Mouse (Mus musculus): ENCODE measurements at regions not wholly inside any gene's neighbourhood (a gene's known extent, or its start where the extent isn't known, plus 50 kb on each side); places are given as distances from the start of the nearest gene placed in this dataset.
A peak's percentile ranks its signal among the peaks of the same experiment; 100 is the strongest.

DNA sequence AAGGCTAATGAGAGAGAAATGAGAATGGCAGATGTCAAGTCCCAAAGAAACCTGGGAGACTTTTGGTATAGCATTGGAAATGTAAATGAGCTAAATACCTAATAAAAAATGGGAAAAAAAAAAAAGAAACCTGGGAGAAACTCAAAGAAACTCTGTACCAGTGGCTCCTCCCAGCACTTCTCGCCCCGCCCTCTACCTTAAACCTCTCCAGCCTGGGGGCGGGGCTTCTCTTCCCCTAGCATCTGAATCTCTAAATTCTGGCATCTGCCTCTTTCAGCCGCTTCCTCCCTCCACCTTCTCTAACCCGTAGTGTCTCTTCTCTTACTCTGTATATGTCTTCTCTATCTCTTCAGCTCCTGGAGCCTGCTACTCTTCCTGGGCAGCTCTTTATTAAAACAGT is 53.2 kb downstream of the Gpr6 start:
- 53% methylated on average over 5 of the region's 5 CpGs for WGBS
- no peak for ATAC-seq (ENCODE audit: low read depth)
- no peaks in the 10 kb centered on the region for H3K27me3 ChIP-seq (replicated peaks; ENCODE audit: control insufficient read depth, insufficient read depth, low read length)

GRCm38 (mm10) chr10:41016547-41016946 is 55.5 kb downstream of the Gpr6 start:
- no peak overlapping the region for H3K9ac ChIP-seq (ENCODE audit: low read depth, low read length)
- no peak overlapping the region for H3K27ac ChIP-seq (replicated peaks; ENCODE audit: low read depth, low read length)
- no peaks in the 10 kb centered on the region for H3K36me3 ChIP-seq (ENCODE audit: control insufficient read depth, insufficient read depth, low read length)
- no peak for ATAC-seq (ENCODE audit: low read depth)
- no peaks in the 10 kb centered on the region for H3K27me3 ChIP-seq (replicated peaks; ENCODE audit: control insufficient read depth, insufficient read depth, low read length)
- H3K4me1 ChIP-seq (ENCODE audit: control insufficient read depth, insufficient read depth, low read length): no peaks in the 10 kb centered on the region
- 39% methylated on average over 7 of the region's 7 CpGs for WGBS
- no peak overlapping the region for H3K4me3 ChIP-seq (ENCODE audit: low read depth, low read length)
- no peak overlapping the region for H3K4me2 ChIP-seq (ENCODE audit: low read depth, low read length)
- H3K9me3 ChIP-seq (ENCODE audit: control insufficient read depth, low read length): no peaks in the 10 kb centered on the region
- no peak for DNase-seq (ENCODE audit: low spot score)

More for the DNA sequence above, 53.2 kb downstream of the Gpr6 start:
- H3K9me3 ChIP-seq (ENCODE audit: control insufficient read depth, low read length): no peaks in the 10 kb centered on the region
- no peak for DNase-seq (ENCODE audit: low spot score)
- no peaks in the 10 kb centered on the region for H3K36me3 ChIP-seq (ENCODE audit: control insufficient read depth, insufficient read depth, low read length)
- H3K4me2 ChIP-seq (ENCODE audit: low read depth, low read length): no peak overlapping the region
- H3K9ac ChIP-seq (ENCODE audit: low read depth, low read length): no peak overlapping the region
- H3K27ac ChIP-seq (replicated peaks; ENCODE audit: low read depth, low read length): no peak overlapping the region
- H3K4me1 ChIP-seq (ENCODE audit: control insufficient read depth, insufficient read depth, low read length): no peaks in the 10 kb centered on the region
- H3K4me3 ChIP-seq (ENCODE audit: low read depth, low read length): no peak overlapping the region

DNA sequence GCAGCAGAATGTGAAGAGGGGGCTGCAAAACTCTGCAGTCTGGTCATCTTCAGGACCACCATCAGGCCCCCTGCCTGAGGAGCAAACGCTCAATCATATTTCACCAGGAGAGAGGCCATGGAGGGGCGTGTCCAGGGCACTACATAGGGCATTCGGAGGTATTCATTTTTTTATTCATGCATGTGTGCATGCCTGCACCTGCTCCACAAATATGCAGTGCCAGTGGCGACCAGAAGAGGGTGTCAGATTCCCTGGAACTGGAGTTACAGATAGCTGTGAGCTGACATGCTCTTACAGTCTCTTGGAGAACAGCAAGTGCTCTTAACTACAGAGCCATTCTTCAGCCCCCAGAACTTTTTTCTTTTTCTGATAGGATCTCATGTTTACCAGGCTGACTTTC is 56.4 kb downstream of the Gpr6 start:
- H3K36me3 ChIP-seq (ENCODE audit: control insufficient read depth, insufficient read depth, low read length): no peaks in the 10 kb centered on the region
- no peaks in the 10 kb centered on the region for H3K27me3 ChIP-seq (replicated peaks; ENCODE audit: control insufficient read depth, insufficient read depth, low read length)
- ATAC-seq (ENCODE audit: low read depth) (no peak), DNase-seq (ENCODE audit: low spot score) (peak; percentile 47)
- H3K4me3 ChIP-seq (ENCODE audit: low read depth, low read length): no peak overlapping the region
- H3K4me2 ChIP-seq (ENCODE audit: low read depth, low read length): no peak overlapping the region
- H3K9ac ChIP-seq (ENCODE audit: low read depth, low read length): no peak overlapping the region
- 33% methylated on average over 4 of the region's 4 CpGs for WGBS
- H3K27ac ChIP-seq (replicated peaks; ENCODE audit: low read depth, low read length): no peak overlapping the region
- H3K9me3 ChIP-seq (ENCODE audit: control insufficient read depth, low read length): no peaks in the 10 kb centered on the region
- no peaks in the 10 kb centered on the region for H3K4me1 ChIP-seq (ENCODE audit: control insufficient read depth, insufficient read depth, low read length)

- Histone ChIP-seq H3K36me3 (ENCODE audit: control insufficient read depth, insufficient read depth, low read length) (no peaks in the 10 kb centered on the region), H3K4me1 (ENCODE audit: control insufficient read depth, insufficient read depth, low read length) (no peaks in the 10 kb centered on the region), H3K27ac (replicated peaks; ENCODE audit: low read depth, low read length) (no peak overlapping the region), H3K27me3 (replicated peaks; ENCODE audit: control insufficient read depth, insufficient read depth, low read length) (no peaks in the 10 kb centered on the region), H3K4me3 (ENCODE audit: low read depth, low read length) (no peak overlapping the region), H3K4me2 (ENCODE audit: low read depth, low read length) (no peak overlapping the region), H3K9me3 (ENCODE audit: control insufficient read depth, low read length) (no peaks in the 10 kb centered on the region), H3K9ac (ENCODE audit: low read depth, low read length) (no peak overlapping the region)
- ATAC-seq (ENCODE audit: low read depth) (no peak), DNase-seq (ENCODE audit: low spot score) (no peak)
- WGBS: 66% methylated on average over 2 of the region's 2 CpGs
These were observed 61.5 kb downstream of the Gpr6 start for GRCm38 (mm10) chr10:41010585-41010984.

DNA sequence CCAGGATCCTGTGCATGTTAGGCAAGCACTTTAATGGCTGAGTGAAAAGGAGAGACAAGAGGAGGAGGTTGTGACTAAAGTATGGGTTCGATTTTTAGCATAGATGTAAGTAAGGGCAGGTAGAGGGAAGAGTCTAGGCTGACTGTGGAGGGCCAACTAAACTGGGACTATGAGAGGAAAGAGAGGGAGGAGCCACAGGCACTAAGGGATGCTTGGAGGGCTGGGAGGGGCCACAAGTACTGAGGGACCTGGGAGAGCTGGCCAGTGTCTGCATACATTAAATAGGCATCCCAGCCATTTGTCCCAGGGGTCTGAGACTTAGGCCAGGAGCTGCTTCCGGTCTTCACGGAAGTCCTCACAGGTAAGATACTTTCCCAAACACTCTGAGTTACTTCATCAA is 64.2 kb downstream of the Gpr6 start:
- no peak overlapping the region for H3K4me2 ChIP-seq (ENCODE audit: low read depth, low read length)
- no peaks in the 10 kb centered on the region for H3K4me1 ChIP-seq (ENCODE audit: control insufficient read depth, insufficient read depth, low read length)
- no peaks in the 10 kb centered on the region for H3K9me3 ChIP-seq (ENCODE audit: control insufficient read depth, low read length)
- no peak overlapping the region for H3K27ac ChIP-seq (replicated peaks; ENCODE audit: low read depth, low read length)
- ATAC-seq (ENCODE audit: low read depth) (no peak), DNase-seq (ENCODE audit: low spot score) (no peak)
- no peaks in the 10 kb centered on the region for H3K36me3 ChIP-seq (ENCODE audit: control insufficient read depth, insufficient read depth, low read length)
- H3K4me3 ChIP-seq (ENCODE audit: low read depth, low read length): no peak overlapping the region
- no peaks in the 10 kb centered on the region for H3K27me3 ChIP-seq (replicated peaks; ENCODE audit: control insufficient read depth, insufficient read depth, low read length)
- WGBS: 64% methylated on average over 3 of the region's 3 CpGs
- H3K9ac ChIP-seq (ENCODE audit: low read depth, low read length): no peak overlapping the region

DNA sequence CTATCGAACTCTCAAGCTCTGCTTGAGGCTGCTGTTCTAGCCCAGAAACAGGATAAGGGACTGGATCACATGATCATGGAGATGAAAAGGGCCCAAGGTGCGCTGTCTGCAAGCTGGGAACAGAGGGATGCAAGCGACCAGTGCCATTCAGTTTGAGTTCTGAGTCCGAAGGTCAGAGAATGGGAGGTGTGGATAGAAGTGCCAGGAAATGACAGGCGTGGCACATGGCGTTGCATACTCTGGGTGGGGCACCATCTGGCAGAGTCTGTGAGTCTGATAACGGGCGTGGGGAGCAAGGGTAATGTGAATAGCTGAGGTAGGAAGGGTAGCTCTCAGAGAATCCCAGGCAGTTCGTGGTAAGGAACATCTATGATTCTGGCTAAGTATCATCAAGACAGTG is 65.5 kb downstream of the Gpr6 start:
- no peak for ATAC-seq (ENCODE audit: low read depth)
- no peaks in the 10 kb centered on the region for H3K4me1 ChIP-seq (ENCODE audit: control insufficient read depth, insufficient read depth, low read length)
- H3K4me2 ChIP-seq (ENCODE audit: low read depth, low read length): no peak overlapping the region
- H3K36me3 ChIP-seq (ENCODE audit: control insufficient read depth, insufficient read depth, low read length): no peaks in the 10 kb centered on the region
- DNase-seq (ENCODE audit: low spot score): no peak
- H3K4me3 ChIP-seq (ENCODE audit: low read depth, low read length): no peak overlapping the region
- H3K27ac ChIP-seq (replicated peaks; ENCODE audit: low read depth, low read length): no peak overlapping the region
- 76% methylated on average over 9 of the region's 9 CpGs for WGBS
- no peak overlapping the region for H3K9ac ChIP-seq (ENCODE audit: low read depth, low read length)
- H3K9me3 ChIP-seq (ENCODE audit: control insufficient read depth, low read length): no peaks in the 10 kb centered on the region
- no peaks in the 10 kb centered on the region for H3K27me3 ChIP-seq (replicated peaks; ENCODE audit: control insufficient read depth, insufficient read depth, low read length)

DNA sequence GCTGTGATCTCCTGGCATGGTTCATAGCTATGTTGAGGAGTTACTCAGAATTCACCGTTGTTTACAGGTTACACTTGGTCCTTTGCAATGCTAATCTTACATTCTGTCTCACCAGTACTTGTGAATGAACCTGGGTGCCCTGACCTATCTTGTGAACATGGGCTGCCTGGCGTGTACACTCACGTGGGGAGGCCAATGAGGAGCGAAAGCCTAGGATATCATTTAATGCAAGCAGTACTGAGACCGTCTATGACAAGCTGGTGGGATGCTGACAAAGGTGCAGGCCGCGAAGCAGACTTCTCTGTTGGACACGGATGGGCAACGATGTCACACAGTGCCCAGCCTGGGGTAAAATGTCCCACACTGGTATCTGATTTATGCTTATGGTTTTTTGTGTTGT is 66.3 kb downstream of the Gpr6 start:
- Histone ChIP-seq H3K27me3 (replicated peaks; ENCODE audit: control insufficient read depth, insufficient read depth, low read length) (no peaks in the 10 kb centered on the region), H3K9ac (ENCODE audit: low read depth, low read length) (no peak overlapping the region), H3K36me3 (ENCODE audit: control insufficient read depth, insufficient read depth, low read length) (no peaks in the 10 kb centered on the region), H3K4me1 (ENCODE audit: control insufficient read depth, insufficient read depth, low read length) (no peaks in the 10 kb centered on the region), H3K4me3 (ENCODE audit: low read depth, low read length) (no peak overlapping the region), H3K9me3 (ENCODE audit: control insufficient read depth, low read length) (no peaks in the 10 kb centered on the region), H3K4me2 (ENCODE audit: low read depth, low read length) (no peak overlapping the region), H3K27ac (replicated peaks; ENCODE audit: low read depth, low read length) (no peak overlapping the region)
- no peak for DNase-seq (ENCODE audit: low spot score)
- no peak for ATAC-seq (ENCODE audit: low read depth)
- 92% methylated on average over 9 of the region's 9 CpGs for WGBS

- H3K27ac ChIP-seq (replicated peaks; ENCODE audit: low read depth, low read length): no peak overlapping the region
- ATAC-seq (ENCODE audit: low read depth): no peak
These were observed 67.3 kb downstream of the Gpr6 start for GRCm38 (mm10) chr10:41004753-41005152.

GRCm38 (mm10) chr10:41004044-41004689 is 67.9 kb downstream of the Gpr6 start:
- no peak overlapping the region for H3K4me2 ChIP-seq (ENCODE audit: low read depth, low read length)
- H3K9me3 ChIP-seq (ENCODE audit: control insufficient read depth, low read length): no peaks in the 10 kb centered on the region
- no peaks in the 10 kb centered on the region for H3K4me1 ChIP-seq (ENCODE audit: control insufficient read depth, insufficient read depth, low read length)
- H3K36me3 ChIP-seq (ENCODE audit: control insufficient read depth, insufficient read depth, low read length): no peaks in the 10 kb centered on the region
- DNase-seq (ENCODE audit: low spot score): peak; percentile 95
- H3K27ac ChIP-seq (replicated peaks; ENCODE audit: low read depth, low read length): no peak overlapping the region
- no peak overlapping the region for H3K4me3 ChIP-seq (ENCODE audit: low read depth, low read length)
- no peaks in the 10 kb centered on the region for H3K27me3 ChIP-seq (replicated peaks; ENCODE audit: control insufficient read depth, insufficient read depth, low read length)
- no peak overlapping the region for H3K9ac ChIP-seq (ENCODE audit: low read depth, low read length)
- peak; percentile 89 for ATAC-seq (ENCODE audit: low read depth)
- 26% methylated on average over 7 of the region's 7 CpGs for WGBS

More at GRCm38 (mm10) chr10:41004753-41005152, 67.3 kb downstream of the Gpr6 start:
- Histone ChIP-seq H3K27me3 (replicated peaks; ENCODE audit: control insufficient read depth, insufficient read depth, low read length) (no peaks in the 10 kb centered on the region), H3K36me3 (ENCODE audit: control insufficient read depth, insufficient read depth, low read length) (no peaks in the 10 kb centered on the region), H3K4me3 (ENCODE audit: low read depth, low read length) (no peak overlapping the region), H3K4me1 (ENCODE audit: control insufficient read depth, insufficient read depth, low read length) (no peaks in the 10 kb centered on the region), H3K9ac (ENCODE audit: low read depth, low read length) (no peak overlapping the region), H3K9me3 (ENCODE audit: control insufficient read depth, low read length) (no peaks in the 10 kb centered on the region), H3K4me2 (ENCODE audit: low read depth, low read length) (no peak overlapping the region)
- WGBS: 55% methylated on average over 3 of the region's 3 CpGs
- DNase-seq (ENCODE audit: low spot score): no peak

All from embryonic facial prominence, embryonic 14.5 days (tissue).